Mouse (Mus musculus) midbrain, embryonic 11.5 days (tissue): ENCODE measurements around the gene Kcnmb2. TPM values are rescaled to one million over a fixed set of nuclear protein-coding genes. Genes with fewer than 3 reads are reported as not detected.

Experiments used
- ATAC-seq: fragments of 200-750 bp; cut with Nextera tagmentation; 2 replicates; pipeline ENCODE4 v1.8.0; 2017; ENCODE audit warnings: moderate TSS enrichment, moderate library complexity; ENCODE audit not compliant: low FRiP score
- DNase-seq: peaks from one replicate; pipeline ENCODE4 v3.0.0; 2015; ENCODE audit warnings: low spot score; ENCODE audit errors: missing footprints
- H3K27ac ChIP-seq: fragments of 300-500 bp; sonication (generic); 2 replicates; pipeline ENCODE4 v1.5.1; 2014; ENCODE audit warnings: low read depth, low read length
- H3K27me3 ChIP-seq: fragments of 300-500 bp; sonication (generic); 2 replicates; pipeline ENCODE4 v1.6.1; 2014; ENCODE audit warnings: mild to moderate bottlenecking, low read length, moderate library complexity, mixed read lengths; ENCODE audit not compliant: control insufficient read depth, insufficient read depth
- H3K36me3 ChIP-seq: fragments of 300-500 bp; sonication (generic); 2 replicates; pipeline ENCODE4 v1.6.1; 2014; ENCODE audit warnings: mild to moderate bottlenecking, low read length, moderate library complexity, mixed read lengths; ENCODE audit not compliant: control insufficient read depth, insufficient read depth
- H3K4me1 ChIP-seq: fragments of 300-500 bp; sonication (generic); 2 replicates; pipeline ENCODE4 v1.6.1; 2014; ENCODE audit warnings: low read length; ENCODE audit not compliant: control insufficient read depth, insufficient read depth
- H3K4me2 ChIP-seq: fragments of 300-500 bp; sonication (generic); 2 replicates; pipeline ENCODE4 v1.6.1; 2014; ENCODE audit warnings: mild to moderate bottlenecking, moderate library complexity
- H3K4me3 ChIP-seq: fragments of 300-500 bp; sonication (generic); 2 replicates; pipeline ENCODE4 v1.5.1; 2014; ENCODE audit warnings: low read depth, low read length
- H3K9ac ChIP-seq: fragments of 300-500 bp; sonication (generic); 2 replicates; pipeline ENCODE4 v1.6.1; 2014; ENCODE audit warnings: low read length
- H3K9me3 ChIP-seq: fragments of 300-500 bp; sonication (generic); 2 replicates; pipeline ENCODE4 v1.6.1; 2016; ENCODE audit warnings: low read length; ENCODE audit not compliant: control insufficient read depth
- WGBS: fragments of 180-500 bp; shearing (Covaris S2); extraction: QIAGEN DNeasy Blood & Tissue Kit; methylation state at CpG from one replicate; pipeline ENCODE4 v1.1.7; 2014; 5-methylcytosine and 5-hydroxymethylcytosine counted together
- polyA plus RNA-seq: library from polyadenylated mRNA; unstranded; fragments of >200 nt; fragmentation: Nextera tagmentation; extraction: Ambion mirVana; gene quantifications from 2 replicates; pipeline ENCODE4 v1.2.1, GENCODE M21; 2014

Kcnmb2 gene
- polyA plus RNA-seq, 1 experiment from 2014 or later = 2.1 TPM

- DNase-seq (no peak), ATAC-seq (no peak)
- Histone ChIP-seq H3K4me2 (no peak overlapping the region), H3K4me3 (no peak overlapping the region), H3K4me1 (no peaks in the 10 kb centered on the region), H3K27me3 (no peaks in the 10 kb centered on the region), H3K27ac (no peak overlapping the region), H3K9ac (no peak overlapping the region), H3K36me3 (no peaks in the 10 kb centered on the region), H3K9me3 (no peaks in the 10 kb centered on the region)
- WGBS = 88% methylated on average over 2 of the region's 2 CpGs
These were observed 324.4 kb downstream of the Kcnmb2 start for GRCm38 (mm10) chr3:32226755-32227154.

- H3K36me3 ChIP-seq = no peaks in the 10 kb centered on the region
- ATAC-seq = no peak
- H3K4me1 ChIP-seq = no peaks in the 10 kb centered on the region
- H3K4me2 ChIP-seq = no peak overlapping the region
- H3K9me3 ChIP-seq = no peaks in the 10 kb centered on the region
- H3K27me3 ChIP-seq = no peaks in the 10 kb centered on the region
- 87% methylated on average over 5 of the region's 5 CpGs for WGBS
- no peak overlapping the region for H3K4me3 ChIP-seq
- no peak overlapping the region for H3K9ac ChIP-seq
- no peak overlapping the region for H3K27ac ChIP-seq
- DNase-seq = no peak
These were observed 334.5 kb downstream of the Kcnmb2 start for GRCm38 (mm10) chr3:32236766-32237165.
